Mouse (Mus musculus): ENCODE data around the gene Focad.

The Focad gene

GRCm38 (mm10) chr4:88406887-88407696, 312.7 kb downstream of the Focad start:
- no peak for DNase-seq

GRCm38 (mm10) chr4:88409279-88409678, 314.9 kb downstream of the Focad start:
- no peak for DNase-seq

GRCm38 (mm10) chr4:88412331-88412730, 317.9 kb downstream of the Focad start:
- no peak for DNase-seq

- no peak for DNase-seq
These were observed 320.6 kb downstream of the Focad start for GRCm38 (mm10) chr4:88415017-88415416.

GRCm38 (mm10) chr4:88419378-88419777, 324.9 kb downstream of the Focad start:
- no peak for DNase-seq

GRCm38 (mm10) chr4:88424563-88424962, 330.1 kb downstream of the Focad start:
- no peak for DNase-seq

- DNase-seq: no peak
These were observed 333.3 kb downstream of the Focad start for GRCm38 (mm10) chr4:88427630-88428239.

- no peak for DNase-seq
These were observed 338.1 kb downstream of the Focad start for GRCm38 (mm10) chr4:88432412-88433024.

GRCm38 (mm10) chr4:88436593-88437165, 342.2 kb downstream of the Focad start:
- no peak for DNase-seq

- DNase-seq: no peak
These were observed 342.7 kb downstream of the Focad start for GRCm38 (mm10) chr4:88437166-88437565.

- DNase-seq: no peak
These were observed 343.5 kb downstream of the Focad start for GRCm38 (mm10) chr4:88437917-88438316.

GRCm38 (mm10) chr4:88438326-88438989, 344.0 kb downstream of the Focad start, which contains the start of gene Hacd4:
Gene Hacd4 (minus strand): TSS chr4:88438928.
- peak; percentile 65 for DNase-seq

GRCm38 (mm10) chr4:88438990-88439329, 344.5 kb downstream of the Focad start:
- no peak for DNase-seq

GRCm38 (mm10) chr4:88439669-88440123, 345.3 kb downstream of the Focad start:
- DNase-seq: no peak

- DNase-seq: no peak
These were observed 346.4 kb downstream of the Focad start for GRCm38 (mm10) chr4:88440814-88441213.

- no peak for DNase-seq
These were observed 354.5 kb downstream of the Focad start for GRCm38 (mm10) chr4:88448976-88449375.

- DNase-seq: no peak
These were observed 355.8 kb downstream of the Focad start for GRCm38 (mm10) chr4:88450087-88450765.

GRCm38 (mm10) chr4:88458093-88458492, 363.7 kb downstream of the Focad start:
- DNase-seq: no peak

- no peak for DNase-seq
These were observed 364.2 kb downstream of the Focad start for GRCm38 (mm10) chr4:88458673-88459072.

Measured in lung, postnatal 14 days (tissue).